Mouse (Mus musculus): ENCODE data around the gene Vangl1.

DNA sequence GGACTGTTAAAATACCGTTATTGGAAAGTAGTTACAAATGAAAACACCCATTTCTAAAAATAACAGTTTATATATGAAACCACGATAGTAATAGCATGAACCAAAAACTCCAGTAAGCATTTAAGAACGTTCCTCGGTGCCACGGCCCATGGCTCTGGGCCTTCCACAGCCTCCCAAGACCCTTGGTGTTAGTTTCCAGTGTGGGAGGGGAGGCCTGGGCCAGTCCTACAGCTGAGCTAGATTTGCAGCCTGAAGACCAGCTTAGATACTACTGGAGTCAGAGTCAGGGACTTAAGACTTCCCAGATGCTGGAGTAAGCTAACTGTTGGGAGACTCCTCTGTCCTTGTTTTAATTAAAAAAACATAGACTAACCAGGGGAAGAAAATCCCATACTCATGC is 28.4 kb downstream of the Vangl1 start:
- TF ChIP-seq EP300 (IDR thresholded peaks at IDR 0.05; ENCODE audit: low read depth), result no peak
- no peak for TF ChIP-seq CTCF (IDR thresholded peaks at IDR 0.05; ENCODE audit: low read depth)

All from liver, postnatal 0 days (tissue).